Mouse (Mus musculus) liver, embryonic 14.5 days (tissue): ENCODE measurements around the gene Cdc20b. TPM values are rescaled to one million over a fixed set of nuclear protein-coding genes. Genes with fewer than 3 reads are reported as not detected.
"Not testable (repeated sequence)": the region's sequence is repeated elsewhere in the genome, so short reads cannot be mapped to it uniquely, and the experiment has no call there.

Source experiments
- ATAC-seq: fragments of 200-750 bp; cut with Nextera tagmentation; 2 replicates; pipeline ENCODE4 v1.8.0; 2017; ENCODE audit warnings: moderate number of reproducible peaks, mild to moderate bottlenecking, moderate library complexity; ENCODE audit not compliant: insufficient read depth
- DNase-seq, 3 experiments: peaks; one replicate each; pipeline ENCODE4 v3.0.0-alpha.2; 2012 to 2013; ENCODE audit warnings: low read depth in 3 of 3, low spot score in 3 of 3
- H3K27ac ChIP-seq: fragments of 300-500 bp; sonication (generic); 2 replicates; pipeline ENCODE4 v1.5.1; 2014; ENCODE audit warnings: moderate library complexity, mild to moderate bottlenecking, control low read depth, inconsistent platforms
- H3K27me3 ChIP-seq: fragments of 300-500 bp; sonication (generic); 2 replicates; pipeline ENCODE4 v1.6.1; 2014; ENCODE audit warnings: mild to moderate bottlenecking, low read length, moderate library complexity; ENCODE audit not compliant: control insufficient read depth, insufficient read depth
- H3K36me3 ChIP-seq: fragments of 300-500 bp; sonication (generic); replicated peaks from 2 replicates; pipeline ENCODE4 v1.6.1; 2014; ENCODE audit warnings: low read depth; ENCODE audit not compliant: control insufficient read depth, insufficient read depth
- H3K4me1 ChIP-seq, 2 experiments: fragments of 200-500 bp in 1 of 2; fragments of 300-500 bp in 1 of 2; sonication (generic) in 1 of 2; replicated peaks; 2 replicates each; pipeline ENCODE4 v1.6.1; 2012 to 2014; ENCODE audit warnings: antibody characterized with exemption in 1 of 2, inconsistent platforms in 1 of 2, low read length in 1 of 2; ENCODE audit not compliant: control insufficient read depth in 2 of 2, insufficient read depth in 2 of 2
- H3K4me2 ChIP-seq: fragments of 300-500 bp; sonication (generic); 2 replicates; pipeline ENCODE4 v1.6.1; 2014; ENCODE audit warnings: low read depth, mild to moderate bottlenecking, control low read depth, moderate library complexity
- H3K4me3 ChIP-seq, 2 experiments: fragments of 200-500 bp in 1 of 2; fragments of 300-500 bp in 1 of 2; sonication (generic) in 1 of 2; 2 replicates each; pipeline ENCODE4 v1.5.1; 2012 to 2014; ENCODE audit warnings: low read depth in 2 of 2, low read length in 2 of 2, mild to moderate bottlenecking in 2 of 2, control low read depth in 1 of 2, inconsistent platforms in 1 of 2, moderate library complexity in 1 of 2; ENCODE audit not compliant: insufficient read depth in 1 of 2
- H3K9ac ChIP-seq: fragments of 300-500 bp; sonication (generic); replicated peaks from 2 replicates; pipeline ENCODE4 v1.6.1; 2014; ENCODE audit warnings: mild to moderate bottlenecking, control low read depth, moderate library complexity
- H3K9me3 ChIP-seq: fragments of 300-500 bp; sonication (generic); 2 replicates; pipeline ENCODE4 v1.6.1; 2016; ENCODE audit warnings: low read length, mixed read lengths; ENCODE audit not compliant: control insufficient read depth
- CTCF ChIP-seq: IDR thresholded peaks from 2 replicates; pipeline ENCODE4 v1.5.1; 2016; ENCODE audit warnings: antibody characterized with exemption, low read depth, control low read depth
- EP300 ChIP-seq: IDR thresholded peaks from 2 replicates; pipeline ENCODE4 v1.6.1; 2016; ENCODE audit warnings: antibody characterized with exemption, low read depth
- WGBS: fragments of 180-500 bp; shearing (Covaris S2); extraction: QIAGEN DNeasy Blood & Tissue Kit; methylation state at CpG from one replicate; pipeline ENCODE4 v1.1.7; 2014; ENCODE audit not compliant: insufficient replicate concordance; 5-methylcytosine and 5-hydroxymethylcytosine counted together
- polyA plus RNA-seq, 2 experiments: library from polyadenylated mRNA; depleted of rRNA in 1 of 2; stranded (reverse) in 1 of 2; unstranded in 1 of 2; fragments of >200 nt; fragmentation: Nextera tagmentation in 1 of 2; extraction: Ambion mirVana in 1 of 2; gene quantifications; 2 replicates each; pipeline versions ENCODE4 v1.2.1 to v1.2.3; 2012 to 2014

Cdc20b gene
- polyA plus RNA-seq, 2 experiments = 0.02 TPM; not detected in 1

- Histone ChIP-seq H3K27ac (no peak overlapping the region), H3K27me3 (no peaks in the 10 kb centered on the region), H3K36me3 (no peaks in the 10 kb centered on the region), H3K4me3 (no peak overlapping the region), H3K4me1 (no peaks in the 10 kb centered on the region), H3K9ac (no peak overlapping the region), H3K9me3 (no peaks in the 10 kb centered on the region), H3K4me2 (no peak overlapping the region)
- TF ChIP-seq CTCF = no peak
- no peak for TF ChIP-seq EP300
- DNase-seq = no peak
- ATAC-seq = no peak
- WGBS = 71% methylated on average over 6 of the region's 6 CpGs
Measured at GRCm38 (mm10) chr13:113012683-113013082, 22.2 kb upstream of the Cdc20b start.

DNA sequence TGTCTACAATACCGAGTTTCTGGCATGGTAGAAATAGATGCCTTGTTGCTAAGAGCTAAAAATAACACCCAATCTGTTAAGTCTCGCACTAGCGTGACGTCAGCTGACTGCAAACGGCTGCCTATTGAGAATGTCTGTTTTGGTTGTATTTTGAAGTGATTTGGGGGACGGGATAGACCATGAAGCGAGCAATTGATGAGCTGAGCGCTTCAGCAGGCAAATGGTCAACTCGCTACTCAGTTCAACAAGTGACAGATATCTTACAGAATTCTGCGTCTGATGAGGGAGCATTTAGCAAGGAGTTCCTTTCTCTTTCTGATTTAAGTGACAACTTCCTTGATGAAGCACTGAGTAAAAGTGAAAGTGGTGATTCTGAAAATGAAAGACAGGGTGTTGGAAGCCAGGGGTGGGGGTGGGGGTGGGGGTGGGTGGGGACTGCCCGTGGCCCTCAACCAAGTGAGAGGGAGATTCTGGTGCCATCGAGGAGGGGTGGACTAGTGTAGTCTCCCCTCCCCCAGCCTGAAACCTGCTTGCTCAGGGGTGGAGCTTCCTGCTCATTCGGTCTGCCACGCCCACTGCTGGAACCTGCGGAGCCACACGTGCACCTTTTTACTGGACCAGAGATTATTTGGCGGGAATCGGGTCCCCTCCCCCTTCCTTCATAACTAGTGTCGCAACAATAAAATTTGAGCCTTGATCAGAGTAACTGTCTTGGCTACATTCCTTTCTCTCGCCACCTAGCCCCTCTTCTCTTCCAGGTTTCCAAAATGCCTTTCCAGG lies 21.5 kb upstream of the Cdc20b start:
- H3K36me3 ChIP-seq, H3K27me3 ChIP-seq, H3K9ac ChIP-seq, ATAC-seq, H3K9me3 ChIP-seq, H3K4me1 ChIP-seq, H3K27ac ChIP-seq, DNase-seq: not testable (repeated sequence)
- Histone ChIP-seq H3K4me3 (peak overlapping the region; percentile 12 to 38; a peak in 3 of 4 replicates), H3K4me2 (peak overlapping the region; percentile 53)
- 22% methylated on average over 18 of the region's 20 CpGs for WGBS

- no peak for TF ChIP-seq CTCF
- TF ChIP-seq EP300 = no peak
- no peaks in the 10 kb centered on the region for H3K36me3 ChIP-seq
- no peak overlapping the region for H3K9ac ChIP-seq
- no peaks in the 10 kb centered on the region for H3K27me3 ChIP-seq
- no peak overlapping the region for H3K27ac ChIP-seq
- no peaks in the 10 kb centered on the region for H3K9me3 ChIP-seq
- DNase-seq (no peak), ATAC-seq (0 out of 2 replicates have a peak, but pooled peaks have one; percentile 28)
- H3K4me3 ChIP-seq = no peak overlapping the region
- H3K4me2 ChIP-seq = peak overlapping the region; percentile 31; the same call in 1 of the 2 replicates
- H3K4me1 ChIP-seq = peaks cover 0 to 3% of the 10 kb centered on the region in 2 experiments; a peak in 2 of 4 replicates
- WGBS = 60% methylated on average over 2 of the region's 2 CpGs
Measured at GRCm38 (mm10) chr13:113021521-113021920, 13.4 kb upstream of the Cdc20b start.

- TF ChIP-seq CTCF = no peak
- H3K4me2 ChIP-seq = no peak overlapping the region
- WGBS = 65% methylated on average over 8 of the region's 8 CpGs
- no peaks in the 10 kb centered on the region for H3K27me3 ChIP-seq
- ATAC-seq (no peak), DNase-seq (no peak)
- H3K9me3 ChIP-seq = no peaks in the 10 kb centered on the region
- no peak overlapping the region for H3K9ac ChIP-seq
- H3K36me3 ChIP-seq = no peaks in the 10 kb centered on the region
- H3K4me1 ChIP-seq = peaks cover 0 to 3% of the 10 kb centered on the region in 2 experiments; a peak in 2 of 4 replicates
- H3K27ac ChIP-seq = no peak overlapping the region
- H3K4me3 ChIP-seq = no peak overlapping the region
Measured at GRCm38 (mm10) chr13:113022467-113022866, 12.4 kb upstream of the Cdc20b start.

DNA sequence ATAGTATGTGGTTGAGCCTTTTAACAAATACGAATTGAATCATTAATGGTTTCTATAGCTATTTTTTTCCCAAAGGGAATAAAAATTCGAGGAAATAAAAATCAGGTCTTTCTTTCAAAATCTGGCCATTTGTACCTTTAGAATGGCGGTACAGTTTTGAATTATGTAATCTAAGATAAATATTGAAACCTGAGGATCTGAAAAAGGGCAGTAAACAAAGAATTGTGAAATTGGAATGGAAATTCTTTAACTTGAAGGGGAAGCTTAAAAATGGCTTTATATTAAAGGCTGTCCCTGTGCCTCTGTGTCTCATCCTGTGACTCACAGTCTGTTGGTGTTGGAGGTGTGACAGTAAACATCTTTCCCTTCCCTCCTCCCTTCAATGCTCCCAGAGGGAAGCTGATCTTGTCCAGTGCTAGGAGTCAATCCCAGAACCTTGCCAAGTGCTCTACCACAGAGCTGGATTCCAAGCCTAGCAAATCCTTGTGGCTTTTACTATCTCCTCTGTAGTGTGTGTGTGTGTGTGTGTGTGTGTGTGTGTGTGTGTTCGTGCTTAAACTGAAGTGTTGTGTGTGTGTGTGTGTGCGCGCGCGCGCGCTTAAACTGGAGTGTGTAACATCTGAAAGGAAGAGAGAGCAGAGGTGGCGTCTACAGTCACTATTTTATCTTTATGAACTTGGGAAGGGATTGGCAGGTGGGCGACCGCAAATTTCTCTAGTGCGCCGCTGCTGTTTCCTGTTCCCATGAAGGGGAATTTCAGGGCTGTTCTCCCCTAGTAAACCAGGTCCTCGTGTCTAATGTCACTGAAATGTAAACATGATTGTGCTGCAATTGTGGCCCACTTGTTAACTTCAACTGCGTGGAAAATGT lies 11.4 kb upstream of the Cdc20b start:
- no peak overlapping the region for H3K27ac ChIP-seq
- DNase-seq (no peak), ATAC-seq (no peak)

More for the DNA sequence above, 11.4 kb upstream of the Cdc20b start:
- TF ChIP-seq CTCF (no peak), EP300 (no peak)
- no peak overlapping the region for H3K9ac ChIP-seq
- H3K4me1 ChIP-seq = peaks cover 0 to 3% of the 10 kb centered on the region in 2 experiments; a peak in 2 of 4 replicates
- H3K9me3 ChIP-seq = no peaks in the 10 kb centered on the region
- no peaks in the 10 kb centered on the region for H3K27me3 ChIP-seq
- no peak overlapping the region for H3K4me3 ChIP-seq
- H3K4me2 ChIP-seq = no peak overlapping the region
- WGBS = 47% methylated on average over 17 of the region's 17 CpGs
- no peaks in the 10 kb centered on the region for H3K36me3 ChIP-seq
